Mouse (Mus musculus) cortical plate, adult 2 months (tissue): ENCODE measurements around the gene Slfn8. TPM values are rescaled to one million over a fixed set of nuclear protein-coding genes. Genes with fewer than 3 reads are reported as not detected.
"Not testable (repeated sequence)": the region's sequence is repeated elsewhere in the genome, so short reads cannot be mapped to it uniquely, and the experiment has no call there.

Source experiments
- H3K27ac ChIP-seq: fragments of 200-500 bp; 2 replicates; pipeline ENCODE4 v1.5.1; 2012; ENCODE audit warnings: low read length, control low read depth, inconsistent platforms; ENCODE audit not compliant: insufficient read depth
- H3K4me1 ChIP-seq: fragments of 200-500 bp; 2 replicates; pipeline ENCODE4 v1.6.1; 2011; ENCODE audit warnings: low read length; ENCODE audit not compliant: control insufficient read depth, insufficient read depth
- H3K4me3 ChIP-seq: fragments of 200-500 bp; 2 replicates; pipeline ENCODE4 v1.5.1; 2011; ENCODE audit warnings: mild to moderate bottlenecking, low read length, control low read depth; ENCODE audit not compliant: insufficient read depth
- CTCF ChIP-seq: fragments of 200-500 bp; IDR thresholded peaks from 2 replicates; pipeline ENCODE4 v1.5.1; 2011; ENCODE audit warnings: mild to moderate bottlenecking, control low read depth, low read length; ENCODE audit not compliant: insufficient read depth; ENCODE audit errors: extremely low read depth
- POLR2A ChIP-seq: fragments of 200-500 bp; IDR thresholded peaks from 2 replicates; pipeline ENCODE4 v1.6.1; 2011; ENCODE audit warnings: mild to moderate bottlenecking, low read length, control low read depth; ENCODE audit not compliant: insufficient read depth; ENCODE audit errors: extremely low read depth
- polyA plus RNA-seq: library from polyadenylated mRNA; depleted of rRNA; stranded (reverse); fragments of >200 nt; gene quantifications from 2 replicates; pipeline ENCODE4 v1.2.3, GENCODE M21; 2012

Gene Slfn8
- polyA plus RNA-seq, 1 experiment = 0.96 TPM

- H3K4me1 ChIP-seq = peaks cover 7% of the 10 kb centered on the region
- TF ChIP-seq POLR2A = no peak
- TF ChIP-seq CTCF = no peak
Observed at GRCm38 (mm10) chr11:83060412-83061020, 39.9 kb upstream of the Slfn8 start.

GRCm38 (mm10) chr11:83057863-83058262 is 37.3 kb upstream of the Slfn8 start:
- Histone ChIP-seq H3K4me1 (peaks cover 5% of the 10 kb centered on the region), H3K27ac (no peak overlapping the region), H3K4me3 (no peak overlapping the region)
- no peak for TF ChIP-seq POLR2A
- TF ChIP-seq CTCF = peak; percentile 73

More at GRCm38 (mm10) chr11:83060412-83061020, 39.9 kb upstream of the Slfn8 start:
- no peak overlapping the region for H3K27ac ChIP-seq
- H3K4me3 ChIP-seq = no peak overlapping the region

- H3K27ac ChIP-seq = no peak overlapping the region
- H3K4me1 ChIP-seq = no peaks in the 10 kb centered on the region
- H3K4me3 ChIP-seq = no peak overlapping the region
- TF ChIP-seq POLR2A = no peak
Observed at GRCm38 (mm10) chr11:83045642-83046041, 25.0 kb upstream of the Slfn8 start.

GRCm38 (mm10) chr11:83043891-83044290 is 23.3 kb upstream of the Slfn8 start:
- no peak overlapping the region for H3K27ac ChIP-seq
- no peaks in the 10 kb centered on the region for H3K4me1 ChIP-seq
- TF ChIP-seq POLR2A (no peak), CTCF (no peak)
- H3K4me3 ChIP-seq = no peak overlapping the region

- TF ChIP-seq POLR2A (no peak), CTCF (no peak)
- no peak overlapping the region for H3K27ac ChIP-seq
Observed at GRCm38 (mm10) chr11:83041000-83041399, 20.4 kb upstream of the Slfn8 start.

GRCm38 (mm10) chr11:83040325-83040724 is 19.7 kb upstream of the Slfn8 start:
- Histone ChIP-seq H3K4me3 (no peak overlapping the region), H3K27ac (no peak overlapping the region), H3K4me1 (no peaks in the 10 kb centered on the region)
- TF ChIP-seq POLR2A = no peak
- no peak for TF ChIP-seq CTCF

More at GRCm38 (mm10) chr11:83041000-83041399, 20.4 kb upstream of the Slfn8 start:
- no peak overlapping the region for H3K4me3 ChIP-seq
- H3K4me1 ChIP-seq = no peaks in the 10 kb centered on the region

GRCm38 (mm10) chr11:83039796-83040195 is 19.2 kb upstream of the Slfn8 start:
- Histone ChIP-seq H3K4me3 (no peak overlapping the region), H3K4me1 (no peaks in the 10 kb centered on the region), H3K27ac (no peak overlapping the region)
- no peak for TF ChIP-seq POLR2A
- no peak for TF ChIP-seq CTCF

- H3K4me1 ChIP-seq = no peaks in the 10 kb centered on the region
- TF ChIP-seq CTCF = no peak
- TF ChIP-seq POLR2A = no peak
- no peak overlapping the region for H3K27ac ChIP-seq
- no peak overlapping the region for H3K4me3 ChIP-seq
Observed at GRCm38 (mm10) chr11:83039156-83039555, 18.5 kb upstream of the Slfn8 start.

GRCm38 (mm10) chr11:83038686-83039085 is 18.1 kb upstream of the Slfn8 start:
- not testable (repeated sequence) for H3K4me3 ChIP-seq, H3K27ac ChIP-seq, H3K4me1 ChIP-seq

- not testable (repeated sequence) for H3K4me3 ChIP-seq, H3K27ac ChIP-seq
Observed at GRCm38 (mm10) chr11:83019561-83020519, 770 bp downstream of the Slfn8 start.

More at GRCm38 (mm10) chr11:83019561-83020519, 770 bp downstream of the Slfn8 start:
- not testable (repeated sequence) for H3K4me1 ChIP-seq
